Mouse (Mus musculus): ENCODE data around the gene Wfdc15a.

Gene Wfdc15a

GRCm38 (mm10) chr2:164177831-164178230 lies 22.1 kb downstream of the Wfdc15a start:
- DNase-seq (ENCODE audit: low read depth), result no peak

DNA sequence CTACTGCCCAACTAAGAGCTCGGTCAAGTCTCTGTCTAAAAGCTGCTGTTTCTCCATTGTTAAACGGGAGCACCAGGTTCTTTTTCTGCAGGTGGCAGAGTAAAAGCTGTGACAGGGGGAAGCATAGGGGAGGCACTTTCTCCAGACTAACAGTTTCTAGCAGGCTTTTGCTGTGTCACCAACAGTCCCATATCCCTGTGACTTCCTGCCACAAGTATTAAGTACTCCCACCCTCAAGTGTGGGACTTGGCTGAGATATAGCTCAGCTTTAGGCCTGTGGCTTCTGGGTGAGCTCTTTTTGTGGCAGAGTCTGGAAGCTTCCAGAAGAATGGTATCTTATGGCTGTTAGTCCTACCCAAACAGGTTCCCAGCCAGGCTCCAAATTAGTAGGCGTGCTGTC lies 24.1 kb downstream of the Wfdc15a start:
- no peak for DNase-seq (ENCODE audit: low read depth)

- no peak for DNase-seq (ENCODE audit: low read depth)
These were observed 25.1 kb downstream of the Wfdc15a start for GRCm38 (mm10) chr2:164174649-164175395.

DNA sequence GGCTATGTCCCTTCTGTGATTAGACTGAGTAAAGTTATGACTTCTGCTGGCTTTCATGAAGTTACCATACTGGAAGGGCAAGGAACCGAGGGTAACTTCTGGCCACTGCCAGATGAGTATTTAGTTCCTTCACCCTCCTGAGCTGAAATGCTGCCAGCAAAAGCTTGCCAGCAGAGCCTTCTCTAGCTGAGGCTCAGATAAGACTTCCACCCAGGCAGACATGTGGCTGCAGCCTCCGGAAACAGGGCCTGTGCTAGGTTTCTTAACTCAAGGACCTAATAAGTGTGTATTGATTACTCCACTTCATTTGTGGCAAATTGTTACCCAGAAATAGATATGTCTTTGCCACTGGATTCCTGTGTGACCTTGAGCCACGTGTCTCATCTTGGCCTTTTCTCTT lies 26.5 kb downstream of the Wfdc15a start:
- no peak for DNase-seq (ENCODE audit: low read depth)

DNA sequence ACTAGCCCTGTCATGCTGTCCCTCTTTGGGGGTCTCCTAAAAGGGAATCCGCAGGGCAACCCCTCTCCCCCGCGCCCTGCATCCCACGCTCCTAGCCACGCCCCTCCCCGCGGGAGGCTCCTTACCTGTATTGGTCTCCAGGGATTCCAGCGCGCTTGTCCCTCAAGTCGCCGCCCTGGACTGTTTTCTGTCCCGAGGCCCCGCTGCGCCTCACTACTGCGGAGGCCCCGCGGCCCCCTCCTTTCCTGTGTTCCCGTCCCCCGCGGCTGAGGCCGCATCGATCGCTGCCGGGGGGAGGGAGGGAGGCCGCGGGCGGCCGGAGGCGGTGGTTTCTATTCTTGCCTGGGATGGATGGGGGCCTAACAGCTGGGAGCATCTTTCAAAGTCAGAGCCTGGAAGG lies 29.0 kb downstream of the Wfdc15a start, which contains the start of gene Kcns1:
Gene Kcns1, minus strand, starts transcription at position 212 of the 400 bp plus-strand sequence.
- DNase-seq (ENCODE audit: low read depth), result no peak

GRCm38 (mm10) chr2:164170326-164170725 lies 29.6 kb downstream of the Wfdc15a start:
- DNase-seq (ENCODE audit: low read depth), result peak; percentile 25

DNA sequence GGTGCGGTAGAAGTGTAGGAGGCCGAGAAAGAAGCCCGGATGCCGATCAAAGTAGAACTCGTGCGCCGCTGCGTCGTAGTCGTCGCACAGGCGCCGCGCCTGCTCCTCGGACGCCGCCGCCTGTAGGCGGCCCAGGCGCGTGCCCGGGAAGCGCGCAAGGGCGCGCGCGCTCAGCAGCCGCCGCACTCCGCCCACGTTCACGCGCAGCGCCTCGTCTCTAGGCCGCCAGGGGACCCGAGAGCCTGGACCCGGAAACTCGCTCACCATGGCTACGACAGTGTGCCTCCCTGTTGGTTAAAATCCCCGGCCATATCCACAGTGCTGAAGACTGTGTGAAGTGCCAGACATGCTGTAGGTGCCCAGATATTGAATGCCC lies 31.4 kb downstream of the Wfdc15a start:
- peak; percentile 69 for DNase-seq (ENCODE audit: low read depth)

- DNase-seq (ENCODE audit: low read depth), result no peak
These were observed 32.0 kb downstream of the Wfdc15a start for GRCm38 (mm10) chr2:164167752-164168570.

GRCm38 (mm10) chr2:164164941-164165340 lies 35.0 kb downstream of the Wfdc15a start:
- no peak for DNase-seq (ENCODE audit: low read depth)

DNA sequence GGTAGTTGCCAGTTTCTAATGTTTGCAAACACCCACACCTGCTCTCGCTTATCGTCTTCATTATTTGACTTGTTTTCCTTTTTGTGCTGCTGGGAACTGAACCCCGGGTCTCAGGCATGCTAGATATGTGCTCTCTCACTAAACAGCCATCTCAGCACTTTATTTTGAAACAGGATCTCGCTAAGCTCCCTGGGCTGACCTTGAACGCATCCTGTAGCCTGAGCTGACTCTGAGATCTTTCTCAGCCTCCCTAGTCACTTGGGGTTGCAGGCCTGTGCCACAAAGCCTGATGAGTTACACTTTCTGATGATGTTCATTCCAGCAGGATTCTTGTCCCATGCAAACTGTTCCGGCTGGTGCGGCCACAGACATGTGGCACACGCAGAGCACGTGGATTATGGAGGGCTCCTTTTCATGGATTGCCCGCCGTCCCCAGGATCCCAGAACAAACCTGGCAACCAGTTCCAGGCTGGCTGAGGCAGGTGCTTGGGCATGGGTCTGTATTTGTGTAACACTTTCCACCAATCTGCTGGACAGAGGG lies 38.3 kb downstream of the Wfdc15a start:
- no peak for DNase-seq (ENCODE audit: low read depth)

DNA sequence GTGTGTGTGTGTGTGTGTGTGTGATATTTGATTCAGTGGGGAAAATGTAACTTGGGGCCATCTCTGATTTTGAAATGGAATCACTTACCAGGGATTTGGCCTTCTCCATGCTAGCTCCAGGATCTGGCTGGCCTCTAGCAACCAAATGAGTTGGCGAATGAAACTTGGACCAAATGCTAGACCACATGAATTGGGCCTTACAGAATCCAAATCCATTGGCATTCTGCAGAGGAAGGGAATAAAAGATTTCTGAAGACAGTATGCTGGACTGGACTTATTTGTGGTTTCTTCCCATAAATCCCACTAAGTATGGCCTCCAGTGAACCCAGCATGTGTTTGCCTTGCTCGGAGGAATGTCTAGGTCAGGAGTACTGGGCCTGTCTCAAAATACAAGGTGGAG lies 41.1 kb downstream of the Wfdc15a start:
- DNase-seq (ENCODE audit: low read depth), result no peak

DNA sequence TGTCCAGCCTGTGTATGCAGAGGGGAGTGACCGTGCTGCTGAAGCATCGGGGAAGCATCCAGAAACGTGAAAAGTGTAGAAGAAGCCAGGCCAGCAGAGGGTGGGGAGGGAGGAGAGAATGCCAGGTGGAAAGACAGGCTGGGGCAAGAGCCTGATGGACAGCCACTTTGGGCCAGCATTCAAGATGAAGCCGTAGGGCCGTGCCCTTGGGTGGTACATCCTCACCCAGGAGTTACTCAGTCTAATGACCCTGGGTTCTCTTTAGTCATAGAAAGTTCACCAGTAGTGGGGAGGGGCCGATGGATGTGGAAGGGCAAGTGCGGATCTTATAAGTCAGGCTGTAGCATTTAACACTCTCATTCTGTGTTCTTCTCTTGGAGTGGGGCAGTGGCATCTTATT lies 43.8 kb downstream of the Wfdc15a start:
- DNase-seq (ENCODE audit: low read depth), result no peak

GRCm38 (mm10) chr2:164154007-164154406 lies 45.9 kb downstream of the Wfdc15a start:
- DNase-seq (ENCODE audit: low read depth), result no peak

DNA sequence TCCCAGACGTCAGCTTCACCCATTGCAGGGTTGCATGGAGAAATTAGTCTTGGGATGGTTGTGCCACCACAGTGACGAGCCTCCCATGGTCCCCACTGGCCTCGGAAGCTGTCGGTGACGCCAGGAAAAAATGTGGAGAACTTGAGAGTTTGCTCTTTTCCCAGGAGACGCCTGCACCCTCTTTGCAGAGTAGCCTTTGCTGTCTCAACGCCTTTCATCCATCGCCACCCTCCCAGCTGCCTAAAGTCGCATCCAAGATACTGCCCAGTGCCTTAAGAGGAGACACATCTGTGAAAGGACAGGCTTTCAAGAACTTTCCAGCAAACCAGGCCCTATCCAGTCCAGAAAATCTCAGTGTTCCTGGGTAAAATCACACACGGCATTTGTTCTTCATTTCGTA lies 47.6 kb downstream of the Wfdc15a start:
- DNase-seq (ENCODE audit: low read depth), result no peak

GRCm38 (mm10) chr2:164150086-164150760 lies 49.7 kb downstream of the Wfdc15a start:
- no peak for DNase-seq (ENCODE audit: low read depth)
